In genomic region chr8:92791999-92792398, GRCm38 (mm10) we compare ENCODE assay signal across 10 mouse cellular contexts. TPM values are rescaled to one million over a fixed set of nuclear protein-coding genes. Genes with fewer than 3 reads are reported as not detected.
DNase-seq lines count a peak whose midpoint lies in the region; ATAC-seq and TF ChIP-seq lines count a peak whose summit lies in the region.
"Not testable (repeated sequence)": the region's sequence is repeated elsewhere in the genome, so short reads cannot be mapped to it uniquely, and the experiment has no call there.
"Had no signal": no experiment of that assay in that cellular context is flagged by ENCODE, and none has a peak within 500 bp of the region (broad histone marks: within the 10 kb centered on the region; RNA-seq: fewer than 3 reads in every experiment).

No protein-coding gene starts in this region.

- TF ChIP-seq RAD21 in MEL (IDR thresholded peaks at IDR 0.05; ENCODE audit: low read depth, low read length) = peak; percentile 9

- peak; percentile 49 for TF ChIP-seq CTCF in E14TG2a.4 (conservative IDR thresholded peaks at IDR 0.05; ENCODE audit: low read length)
- TF ChIP-seq CTCF in MEL (IDR thresholded peaks at IDR 0.05 in 2 of 3, conservative IDR thresholded peaks at IDR 0.05 in 1 of 3; ENCODE audit: control insufficient read depth in 1 of 3, insufficient read depth in 1 of 3, low read depth in 2 of 3, low read length in 3 of 3, poor library complexity in 1 of 3, severe bottlenecking in 1 of 3) = peak; percentile 6 to 34 (median 24); a peak in 4 of 6 replicates
- TF ChIP-seq CTCF in kidney, postnatal 0 days (IDR thresholded peaks at IDR 0.05; ENCODE audit: low read depth) = peak; percentile 32; the same call in 1 of the 2 replicates
- TF ChIP-seq CTCF in liver, postnatal 0 days (IDR thresholded peaks at IDR 0.05; ENCODE audit: low read depth) = peak; percentile 21; the same call in 1 of the 2 replicates

- H3K9ac ChIP-seq in MEL (ENCODE audit: control insufficient read depth, low read depth, low read length, poor library complexity, severe bottlenecking); kidney, postnatal 0 days (ENCODE audit: low read depth, low read length); liver, postnatal 0 days (replicated peaks): not testable (repeated sequence)

- not testable (repeated sequence) for H3K9me3 ChIP-seq in E14TG2a.4 (ENCODE audit: low read length); MEL (replicated peaks; ENCODE audit: insufficient read depth, low read length); heart, embryonic 10.5 days; kidney, postnatal 0 days (replicated peaks; ENCODE audit: low read length); liver, postnatal 0 days (ENCODE audit: low read length)

- not testable (repeated sequence) for H3K27me3 ChIP-seq in E14TG2a.4 (ENCODE audit: insufficient read depth, low read length); MEL (ENCODE audit: control insufficient read depth in 1 of 2, insufficient read depth in 2 of 2, low read length in 2 of 2); heart, embryonic 10.5 days (ENCODE audit: insufficient read depth, poor library complexity, severe bottlenecking); kidney, postnatal 0 days (ENCODE audit: insufficient read depth, low read length); liver, postnatal 0 days (ENCODE audit: insufficient read depth, low read length)

- H3K27ac ChIP-seq in MEL (ENCODE audit: control insufficient read depth, low read depth, low read length); heart, embryonic 10.5 days; kidney, postnatal 0 days; liver, postnatal 0 days (ENCODE audit: low read depth): not testable (repeated sequence)

- not testable (repeated sequence) for H3K79me2 ChIP-seq in MEL (ENCODE audit: control insufficient read depth, insufficient read depth, low read length, poor library complexity)

- not testable (repeated sequence) for H3K4me3 ChIP-seq in E14TG2a.4 (replicated peaks; ENCODE audit: low read length); MEL (ENCODE audit: control insufficient read depth in 1 of 2, insufficient read depth in 1 of 2, low read depth in 2 of 2, low read length in 2 of 2); heart, embryonic 10.5 days; kidney, postnatal 0 days (replicated peaks; ENCODE audit: low read depth, low read length); liver, postnatal 0 days (ENCODE audit: low read depth, low read length)

- TF ChIP-seq POLR2A in MEL (IDR thresholded peaks at IDR 0.05; ENCODE audit: control insufficient read depth in 1 of 2, insufficient read depth in 1 of 2, low read depth in 1 of 2, low read length in 2 of 2, poor library complexity in 1 of 2) = not testable (repeated sequence)

- not testable (repeated sequence) for H3K4me2 ChIP-seq in kidney, postnatal 0 days (ENCODE audit: low read length); liver, postnatal 0 days (ENCODE audit: low read depth, low read length)

- WGBS in heart, embryonic 10.5 days = 80% methylated on average over 2 of the region's 2 CpGs
- whole genome bisulfite sequencing in kidney, postnatal 0 days = 87% methylated on average over 2 of the region's 2 CpGs
- 72% methylated on average over 2 of the region's 2 CpGs for WGBS in liver, postnatal 0 days (ENCODE audit: insufficient replicate concordance)

- TF ChIP-seq EP300 in MEL (IDR thresholded peaks at IDR 0.05; ENCODE audit: low read depth in 1 of 2, low read length in 2 of 2); liver, postnatal 0 days (IDR thresholded peaks at IDR 0.05; ENCODE audit: low read depth): not testable (repeated sequence)

- H3K36me3 ChIP-seq in E14TG2a.4 (ENCODE audit: insufficient read depth, low read length); MEL (ENCODE audit: control insufficient read depth in 1 of 2, insufficient read depth in 2 of 2, low read length in 2 of 2); heart, embryonic 10.5 days; kidney, postnatal 0 days (ENCODE audit: insufficient read depth, low read length); liver, postnatal 0 days (replicated peaks; ENCODE audit: insufficient read depth, low read length): not testable (repeated sequence)

- H3K4me1 ChIP-seq in E14TG2a.4 (replicated peaks; ENCODE audit: low read depth, low read length); MEL (ENCODE audit: control insufficient read depth in 1 of 2, insufficient read depth in 2 of 2, low read length in 2 of 2); heart, embryonic 10.5 days; kidney, postnatal 0 days (replicated peaks; ENCODE audit: insufficient read depth, low read length); liver, postnatal 0 days (ENCODE audit: insufficient read depth): not testable (repeated sequence)

- DNase-seq in MEL (ENCODE audit: low read depth, low spot score) = peak; percentile 4
- peak; percentile 51 for DNase-seq in ZHBTc4 (ENCODE audit: low read depth, low spot score)
- peak; percentile 30 for DNase-seq in heart, embryonic 10.5 days (ENCODE audit: low spot score)
- not testable (repeated sequence) for DNase-seq in kidney, postnatal 0 days (ENCODE audit: low spot score); liver, postnatal 0 days

- not testable (repeated sequence) for ATAC-seq in kidney, postnatal 0 days (replicated peaks; ENCODE audit: low FRiP score, low read depth); liver, postnatal 0 days
- 0 out of 2 replicates have a peak, but pooled peaks have one; percentile 39 for ATAC-seq in megakaryocyte progenitor cell, adult 5-6 weeks (replicated peaks; ENCODE audit: poor library complexity)

RNA-seq across cellular contexts. Expression of gene Mmp2, which starts 35.1 kb away (rescaled TPM):
- not detected in 2 replicates for total RNA-seq in MEL (2012; rRNA removed)
- polyA plus RNA-seq in MEL (2012; ENCODE audit: insufficient read depth in 1 of 2, insufficient read length in 2 of 2, low read depth in 1 of 2, low replicate concordance in 2 of 2, missing spikeins in 1 of 2) = under 1 TPM in 1 of 2 experiments, not detected in 1; 0.25 TPM
- polyA plus RNA-seq in heart, embryonic 10.5 days (2016; fragmentation: Nextera tagmentation; extraction: Ambion mirVana) = 72.3 and 96.5 TPM in 2 replicates
- 126 and 136 TPM in 2 replicates for polyA plus RNA-seq in kidney, postnatal 0 days (2015; fragmentation: Nextera tagmentation; extraction: Ambion mirVana)
- 9.6 and 9.8 TPM in 2 replicates for polyA plus RNA-seq in liver, postnatal 0 days (2015; fragmentation: Nextera tagmentation; extraction: Ambion mirVana)
- total RNA-seq in megakaryocyte progenitor cell, adult 5-6 weeks (2015) = 0.59 and 0.79 TPM in 2 replicates
- total RNA-seq in megakaryocyte progenitor cell, adult 5-6 weeks (2017) = 0.37 and 1.6 TPM in 2 replicates
- polyA plus RNA-seq: CD4-positive, CD25-positive, alpha-beta regulatory T cell, adult 4 months; erythroblast, embryonic 14.5 days; G1E had no signal
